Mouse (Mus musculus) kidney, postnatal 10 days (tissue): ENCODE results near the gene Cpt2.

Source experiments
- DNase-seq: peaks from one replicate; pipeline ENCODE4 v3.0.0; 2021; ENCODE audit warnings: mixed read lengths

The Cpt2 gene

GRCm38 (mm10) chr4:107923145-107923802, at the start of gene Cpt2:
Gene Cpt2 (minus strand): TSS chr4:107923610.
- peak; percentile 98 for DNase-seq

GRCm38 (mm10) chr4:107971162-107971561, 47.8 kb upstream of the Cpt2 start:
- DNase-seq: no peak

DNA sequence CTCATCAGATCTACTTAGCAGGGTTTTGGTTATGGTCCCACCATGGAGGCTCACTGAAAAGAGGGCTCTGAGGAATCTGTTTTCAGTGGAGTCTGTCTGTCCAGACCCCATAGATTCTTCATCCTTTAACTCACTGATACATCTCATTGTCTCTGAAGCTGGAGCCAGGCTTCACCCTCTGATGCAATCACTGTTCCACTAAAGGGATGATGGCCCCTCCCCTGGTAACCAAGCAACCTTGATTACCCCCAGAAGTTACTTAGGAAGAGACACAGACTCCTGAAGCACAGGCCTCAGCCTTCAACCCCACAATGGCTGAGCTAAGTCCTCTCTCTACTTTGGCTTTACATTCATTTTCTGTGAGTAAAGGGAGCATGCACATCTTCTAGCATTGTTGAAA, 46.4 kb upstream of the Cpt2 start:
- DNase-seq: no peak

DNA sequence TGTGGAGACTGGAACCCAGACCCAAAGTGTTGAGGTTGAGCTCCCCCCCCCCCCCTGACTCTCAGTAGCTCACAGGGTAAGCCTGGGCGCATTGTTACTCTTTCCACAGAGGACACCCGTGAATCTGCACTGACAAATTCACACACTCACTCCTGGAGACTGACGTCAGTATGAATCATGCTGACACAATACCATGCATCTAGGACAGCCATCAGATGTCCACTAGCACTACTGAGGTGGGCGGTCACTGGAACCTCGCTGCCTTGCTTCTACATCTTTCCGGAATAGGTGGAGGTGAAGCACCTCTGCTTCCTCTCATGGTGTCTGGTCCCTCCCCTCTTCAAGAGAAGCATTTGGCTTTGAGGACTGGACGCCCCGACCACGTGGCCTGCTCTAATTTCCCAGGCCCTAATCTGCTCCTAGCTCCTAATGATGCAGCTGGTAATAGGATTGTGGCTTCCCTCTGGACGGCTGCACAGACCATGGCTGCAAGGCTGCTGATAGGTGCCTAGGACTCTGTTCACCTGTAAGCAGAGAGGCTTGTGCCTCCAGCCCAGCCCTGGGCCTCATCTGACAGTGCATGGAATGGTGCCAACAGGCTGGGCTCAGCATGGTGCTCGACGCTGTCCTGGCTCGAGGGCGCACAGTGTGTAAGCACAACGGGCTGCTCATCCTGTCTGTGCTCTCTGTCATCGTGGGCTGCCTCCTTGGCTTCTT, 44.7 kb upstream of the Cpt2 start, which contains the start of gene Slc1a7:
Gene Slc1a7 (plus strand): TSS at position 367 of the 717 bp plus-strand sequence.
- DNase-seq: no peak

DNA sequence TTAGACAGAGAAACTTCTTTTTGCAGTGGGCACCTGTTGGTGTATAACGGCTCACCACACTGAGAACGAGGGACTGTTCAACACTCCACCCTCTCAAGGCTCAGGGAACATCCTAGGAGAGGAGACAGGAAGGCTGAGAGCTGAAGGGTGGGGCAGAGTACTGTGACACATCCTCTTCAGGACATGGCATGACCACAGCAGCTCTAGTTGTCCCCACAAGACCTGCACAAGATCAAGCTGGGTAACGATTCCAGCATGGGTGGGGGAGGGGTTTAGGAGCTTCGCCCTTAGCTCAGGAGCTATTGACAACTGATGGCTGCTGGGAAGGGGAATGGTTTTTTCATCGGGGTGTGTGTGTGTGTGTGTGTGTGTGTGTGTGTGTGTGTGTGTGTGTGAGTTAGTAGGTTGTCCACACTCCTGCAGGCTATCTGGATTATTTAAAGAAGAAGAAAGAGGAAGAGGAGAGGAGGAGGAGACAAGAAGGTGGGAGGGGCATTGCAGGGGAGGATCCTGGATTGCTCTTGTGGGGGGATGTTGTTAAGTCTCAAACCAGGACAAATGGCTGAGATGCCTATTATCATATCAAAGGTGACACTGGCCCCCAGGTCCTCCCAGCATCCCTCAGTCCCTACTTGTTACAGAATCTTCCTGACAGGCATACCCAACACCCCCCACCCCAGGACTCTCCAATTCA, 43.2 kb upstream of the Cpt2 start:
- no peak for DNase-seq

DNA sequence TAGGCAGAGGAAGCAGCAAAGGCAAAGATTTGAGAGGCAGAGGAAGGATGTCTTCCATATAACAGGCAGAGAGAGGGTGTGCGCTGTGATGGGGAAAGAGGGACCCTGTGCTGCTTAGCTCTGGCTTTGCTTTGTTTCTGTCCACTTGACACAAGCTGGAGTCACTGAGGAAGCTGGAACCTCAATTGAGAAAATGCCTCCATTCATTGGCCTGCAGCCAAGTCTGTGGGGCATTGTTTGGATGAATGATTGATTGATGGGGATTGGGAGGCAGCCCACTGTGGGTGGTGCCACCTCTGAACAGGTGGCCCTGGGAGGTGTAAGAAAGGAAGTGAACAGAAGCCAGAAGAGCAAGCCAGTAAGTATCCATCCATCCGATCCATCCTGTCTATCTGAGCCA, 39.4 kb upstream of the Cpt2 start:
- DNase-seq: no peak

GRCm38 (mm10) chr4:107962044-107962732, 38.8 kb upstream of the Cpt2 start:
- peak; percentile 56 for DNase-seq

DNA sequence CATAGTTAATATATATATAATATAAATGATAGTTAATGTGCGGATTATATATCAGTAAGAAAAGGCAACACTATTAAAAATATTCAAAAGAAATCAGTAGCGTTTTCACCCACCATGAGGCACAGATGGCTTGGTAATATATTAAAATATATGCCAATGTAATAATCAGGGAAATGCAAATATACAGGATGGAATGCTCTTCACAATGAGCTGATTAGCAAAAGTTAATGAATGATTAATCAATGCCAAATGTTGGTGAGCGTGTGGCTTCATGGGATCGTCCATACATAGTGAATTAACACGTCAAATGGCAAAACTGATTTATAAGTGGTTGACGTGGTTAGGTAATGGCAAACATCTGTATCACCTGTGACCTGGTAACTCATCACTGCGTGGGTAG, 35.1 kb upstream of the Cpt2 start:
- DNase-seq: no peak

DNA sequence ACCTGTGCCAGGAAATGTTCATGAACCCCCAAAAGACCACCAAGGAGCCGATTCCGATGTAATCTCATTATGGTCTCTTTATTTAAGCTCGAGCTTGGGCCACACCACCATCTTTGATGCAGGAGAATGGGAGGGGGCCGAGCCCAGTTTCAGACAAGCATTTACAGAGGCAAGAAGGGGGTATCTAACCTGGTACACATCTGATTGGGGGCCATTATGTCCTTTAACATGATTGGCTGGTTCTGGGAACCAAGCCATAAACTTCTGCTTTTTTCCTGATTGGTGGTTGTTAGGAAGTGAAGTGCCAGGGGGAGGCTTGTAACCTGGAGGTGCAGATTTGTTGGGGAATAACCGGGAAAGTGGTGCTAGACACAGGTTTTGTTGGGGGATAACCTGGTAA, 32.3 kb upstream of the Cpt2 start:
- no peak for DNase-seq

GRCm38 (mm10) chr4:107952845-107953244, 29.4 kb upstream of the Cpt2 start:
- no peak for DNase-seq

GRCm38 (mm10) chr4:107949918-107950317, 26.5 kb upstream of the Cpt2 start:
- DNase-seq: no peak

DNA sequence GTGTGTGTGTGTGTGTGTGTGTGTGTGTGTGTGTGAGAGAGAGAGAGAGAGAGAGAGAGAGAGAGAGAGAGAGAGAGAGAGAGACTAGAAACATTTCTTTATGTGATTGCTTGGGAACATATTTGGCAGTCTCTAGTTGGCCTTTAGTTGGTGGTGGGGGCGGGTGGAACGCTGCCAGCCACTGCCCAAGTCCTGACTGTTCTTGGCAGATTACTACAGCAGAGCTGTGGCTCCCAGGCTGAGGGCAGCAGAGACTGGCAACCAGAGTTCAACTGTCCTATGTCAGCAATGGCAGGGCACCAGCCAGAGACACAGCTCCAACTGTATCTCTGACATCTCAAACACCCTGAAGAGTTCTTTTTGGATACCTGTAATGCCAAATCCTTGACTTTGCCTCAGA, 20.7 kb upstream of the Cpt2 start:
- DNase-seq: peak; percentile 39

GRCm38 (mm10) chr4:107942741-107943140, 19.3 kb upstream of the Cpt2 start:
- DNase-seq: no peak

DNA sequence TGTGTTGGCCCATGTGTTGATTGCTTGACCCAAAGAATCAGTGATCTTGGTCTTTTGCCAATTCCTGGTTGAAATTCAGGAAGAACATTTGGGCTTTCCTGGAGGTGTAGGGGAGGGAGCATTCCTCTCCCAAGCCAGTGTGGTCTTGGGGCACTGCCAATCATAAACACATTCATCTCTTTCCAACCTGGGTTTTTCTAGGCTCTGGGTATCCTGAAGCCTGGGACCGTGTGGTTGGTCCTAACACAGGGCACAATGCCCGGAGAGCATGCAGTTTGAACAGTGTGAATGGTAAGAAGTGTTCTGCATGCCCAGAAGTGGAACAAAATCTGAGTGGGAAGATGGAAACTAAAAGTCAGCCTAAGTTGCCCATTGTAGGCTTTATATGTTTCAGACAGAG, 14.7 kb upstream of the Cpt2 start:
- DNase-seq: no peak

GRCm38 (mm10) chr4:107937338-107937737, 13.9 kb upstream of the Cpt2 start:
- DNase-seq: peak; percentile 91

- no peak for DNase-seq
Observed at GRCm38 (mm10) chr4:107935254-107935653, 11.8 kb upstream of the Cpt2 start.

DNA sequence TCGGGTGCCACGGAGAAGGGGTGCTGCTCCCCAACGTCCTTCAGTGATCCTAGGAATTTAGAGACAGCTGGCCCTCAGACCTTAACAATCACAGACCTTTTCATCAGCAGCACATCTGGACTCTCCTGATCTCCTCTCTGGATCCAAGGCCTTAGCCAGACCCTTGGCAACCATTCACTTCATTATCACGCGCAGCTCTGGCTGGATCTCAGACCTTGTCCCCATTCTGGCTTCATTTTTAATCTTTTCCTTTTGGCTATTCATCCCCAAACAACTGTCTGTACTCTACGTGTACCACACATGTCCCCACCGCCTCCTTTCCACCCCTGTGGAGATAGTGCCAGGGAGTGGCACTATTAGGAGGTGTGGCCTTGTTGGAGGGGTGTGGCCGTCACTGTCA, 9.8 kb upstream of the Cpt2 start:
- DNase-seq: no peak

DNA sequence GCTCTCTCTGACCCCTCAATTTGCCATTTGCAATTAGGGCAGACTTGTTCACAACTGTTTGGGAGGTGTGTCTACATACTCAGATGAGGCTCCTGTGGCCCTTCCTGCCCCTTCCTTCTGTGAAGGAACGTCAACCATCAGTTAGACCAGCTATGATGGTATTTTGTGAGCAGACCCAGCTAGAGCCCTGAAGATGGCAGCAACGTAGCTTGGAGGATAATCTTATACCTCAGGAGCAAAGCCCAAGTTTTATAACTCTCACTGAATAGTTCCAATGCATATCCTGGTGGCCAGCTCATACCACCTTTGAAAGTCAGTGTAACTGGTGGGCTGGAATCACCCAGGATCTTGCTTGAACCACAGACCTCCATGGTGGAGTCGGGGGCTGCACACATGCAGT, 8.0 kb upstream of the Cpt2 start:
- DNase-seq: no peak

DNA sequence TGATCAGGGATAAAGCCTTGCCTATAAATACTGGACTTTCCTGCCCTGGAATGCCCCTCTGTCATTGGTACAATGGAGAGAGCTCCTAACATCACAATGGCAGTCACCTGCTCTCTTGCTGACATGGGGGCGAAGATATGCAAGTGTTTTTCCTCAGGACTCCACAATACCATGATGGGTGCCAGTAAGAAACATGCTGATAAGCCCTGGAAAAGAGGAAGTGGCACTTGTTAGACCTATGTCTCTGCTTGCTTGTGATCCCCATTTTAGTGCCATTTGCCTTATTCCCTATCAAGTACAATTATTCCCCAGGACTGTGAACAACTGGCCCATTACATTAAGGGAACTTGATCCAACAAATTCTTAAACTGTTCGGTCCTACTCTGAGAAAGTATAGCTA, 5.3 kb upstream of the Cpt2 start:
- no peak for DNase-seq

DNA sequence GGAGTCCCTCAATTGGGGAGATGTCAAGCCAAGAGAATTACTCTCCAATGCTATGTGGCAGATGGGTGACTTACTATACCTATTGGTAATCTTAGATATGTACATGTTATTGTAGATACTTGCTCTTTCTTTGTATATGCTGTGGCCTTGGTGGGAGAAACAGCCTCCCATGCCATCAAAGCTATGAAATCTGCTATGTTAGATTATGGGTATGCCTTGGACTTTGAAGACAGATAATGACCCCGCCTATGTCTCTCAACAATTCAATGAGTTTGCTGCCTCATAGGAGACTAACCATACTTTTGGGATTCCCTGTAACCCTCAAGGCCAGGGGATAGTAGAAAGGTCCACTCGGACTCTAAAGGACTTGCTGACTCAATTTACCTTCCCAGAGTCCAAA, 4.9 kb upstream of the Cpt2 start:
- no peak for DNase-seq

- DNase-seq: no peak
Observed at GRCm38 (mm10) chr4:107923803-107924194, 389 bp upstream of the Cpt2 start.

- DNase-seq: peak; percentile 52
Observed at GRCm38 (mm10) chr4:107921952-107922351, 1.5 kb downstream of the Cpt2 start.

- peak; percentile 86 for DNase-seq
Observed at GRCm38 (mm10) chr4:107921152-107921695, 2.2 kb downstream of the Cpt2 start.
